Mouse (Mus musculus) gastrocnemius, postnatal 14 days (tissue): Measurements from ENCODE around the gene Rdh13. TPM values are rescaled to one million over a fixed set of nuclear protein-coding genes. Genes with fewer than 3 reads are reported as not detected.

Experiments used
- DNase-seq: peaks from one replicate; pipeline ENCODE4 v3.0.0; 2021; ENCODE audit warnings: mixed read lengths
- intact Hi-C: fragments of 180-260 bp; cut with DNase I; formaldehyde crosslinking; loops from one replicate; pipeline ENCODE4 v1.15.1; 2025; ENCODE audit warnings: low total_unique reads
- long read RNA-seq, 2 experiments: library from polyadenylated mRNA; stranded (forward); transcript quantifications; one replicate each; pipeline ENCODE4 v2.0.0; 2021
- total RNA-seq, 2 experiments: library from RNA; stranded (reverse); gene quantifications; 2 replicates each; pipeline ENCODE4 v1.2.3; 2021

Rdh13 gene
- 10 to 100 TPM; 11.8 to 15.0 TPM for total RNA-seq
- long read RNA-seq, experiment 1, partial matches to known transcripts, result 0 of 1 reads
- long read RNA-seq, experiment 1, other reads (novel, unspliced or antisense), result 1 of 1 reads
- long read RNA-seq, experiment 2, partial matches to known transcripts, result 0 of 1 reads
- long read RNA-seq, experiment 2, other reads (novel, unspliced or antisense), result 1 of 1 reads

GRCm38 (mm10) chr7:4445216-4445791, at the start of gene Rdh13:
Gene Rdh13 (minus strand): TSS chr7:4445649.
- DNase-seq, result peak; percentile 89
- intact Hi-C loops, result no loop called here

- no peak for DNase-seq
- intact Hi-C loops, result no loop called here
Measured at GRCm38 (mm10) chr7:4493991-4494390, 48.5 kb upstream of the Rdh13 start.

DNA sequence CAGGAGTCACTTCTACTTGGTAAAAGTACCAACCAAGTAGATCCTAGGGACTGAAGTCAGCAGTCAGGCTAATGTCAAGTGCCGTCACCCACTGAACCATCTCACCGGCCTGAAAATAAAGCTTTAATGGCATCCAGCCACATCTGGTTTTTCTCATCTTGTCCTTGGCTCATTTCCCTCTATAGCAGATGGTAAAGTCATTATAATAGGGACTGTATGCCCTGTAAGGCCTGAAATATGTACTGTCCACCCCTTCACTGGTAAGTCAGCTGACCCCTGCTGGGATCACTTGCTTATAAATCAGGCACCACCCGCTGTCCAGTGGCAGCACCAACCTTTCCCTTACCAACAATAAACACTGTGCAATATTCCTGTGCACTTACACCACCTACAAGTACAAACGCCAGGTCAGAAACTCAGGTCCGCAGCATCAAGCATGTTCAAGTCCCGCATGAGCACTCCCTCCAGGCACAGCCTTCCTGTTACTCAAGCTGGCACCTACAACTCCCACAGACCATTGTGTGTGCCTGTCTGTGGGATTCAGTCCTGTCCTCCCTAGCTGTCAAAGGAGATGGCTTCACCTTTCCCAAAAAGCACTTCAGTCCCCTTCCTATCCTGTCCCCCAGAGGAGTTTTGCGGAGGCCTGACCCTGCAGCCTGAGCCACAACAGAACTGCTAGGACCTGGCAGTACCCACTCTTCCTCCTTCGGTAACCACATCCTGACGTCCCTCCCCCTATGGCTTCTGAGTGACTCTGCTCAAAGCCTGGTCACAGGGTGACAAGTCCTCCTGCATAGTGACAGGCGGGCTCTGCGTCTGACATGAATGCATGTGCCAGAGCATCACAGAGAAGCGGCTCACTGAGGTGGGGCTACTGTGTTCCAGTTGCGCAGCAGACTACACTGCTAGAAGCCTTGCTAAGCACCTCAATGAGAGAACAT, 47.1 kb upstream of the Rdh13 start:
- no peak for DNase-seq
- intact Hi-C loops, result no loop called here

- intact Hi-C loops, result no loop called here
- DNase-seq, result no peak
Measured at GRCm38 (mm10) chr7:4491308-4491707, 45.9 kb upstream of the Rdh13 start.

- intact Hi-C loops, result no loop called here
- DNase-seq, result no peak
Measured at GRCm38 (mm10) chr7:4482281-4482680, 36.8 kb upstream of the Rdh13 start.

GRCm38 (mm10) chr7:4479674-4480073, 34.2 kb upstream of the Rdh13 start:
- intact Hi-C loops, result no loop called here
- no peak for DNase-seq

DNA sequence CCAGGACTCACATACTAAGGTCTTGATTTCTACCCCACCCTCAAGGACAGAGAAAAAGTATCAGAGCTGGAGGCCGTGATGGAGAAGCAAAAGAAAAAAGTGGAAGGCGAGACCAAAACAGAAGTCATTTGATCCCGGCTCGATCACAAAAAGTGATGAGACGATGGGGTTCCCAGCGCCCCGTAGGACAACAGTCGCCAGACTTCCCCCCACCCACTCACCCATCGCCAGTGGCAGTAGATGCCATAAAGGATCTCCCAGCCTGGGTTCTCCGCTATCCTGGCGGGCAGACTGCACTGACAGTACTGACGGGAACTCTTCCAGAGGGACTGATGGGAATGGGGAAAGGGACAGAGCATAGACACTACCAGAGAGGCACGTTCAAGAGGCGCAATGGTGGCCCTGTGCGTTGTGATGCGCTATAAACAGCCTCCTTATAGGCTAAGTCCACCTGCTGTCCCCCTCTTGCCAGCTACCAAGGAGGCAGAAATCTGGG, 33.4 kb upstream of the Rdh13 start:
- DNase-seq, result no peak
- intact Hi-C loops, result no loop called here

- intact Hi-C loops, result no loop called here
- peak; percentile 73 for DNase-seq
Measured at GRCm38 (mm10) chr7:4478021-4478795, 32.8 kb upstream of the Rdh13 start.

GRCm38 (mm10) chr7:4473940-4474339, 28.5 kb upstream of the Rdh13 start:
- intact Hi-C loops, result no loop called here
- DNase-seq, result no peak

DNA sequence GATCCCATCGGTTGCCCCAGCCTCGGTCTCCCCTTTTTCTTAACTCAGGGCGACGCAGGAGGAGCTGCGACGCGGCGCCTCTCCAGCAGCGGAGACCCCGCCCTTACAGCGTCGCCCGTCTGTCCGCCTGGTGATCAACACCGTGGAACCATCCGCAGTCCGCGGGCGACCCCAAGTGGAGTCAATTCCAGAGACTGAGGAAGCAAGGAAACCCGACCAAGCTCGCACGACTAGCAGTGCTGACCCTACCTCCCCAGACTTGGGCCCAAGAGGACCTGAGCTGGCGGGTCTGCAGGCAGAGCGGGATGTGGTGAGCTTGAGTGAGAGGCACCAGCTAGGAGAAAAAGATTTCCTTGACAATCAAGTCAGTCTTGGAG, 25.7 kb upstream of the Rdh13 start:
- intact Hi-C loops, result no loop called here
- DNase-seq, result peak; percentile 84

DNA sequence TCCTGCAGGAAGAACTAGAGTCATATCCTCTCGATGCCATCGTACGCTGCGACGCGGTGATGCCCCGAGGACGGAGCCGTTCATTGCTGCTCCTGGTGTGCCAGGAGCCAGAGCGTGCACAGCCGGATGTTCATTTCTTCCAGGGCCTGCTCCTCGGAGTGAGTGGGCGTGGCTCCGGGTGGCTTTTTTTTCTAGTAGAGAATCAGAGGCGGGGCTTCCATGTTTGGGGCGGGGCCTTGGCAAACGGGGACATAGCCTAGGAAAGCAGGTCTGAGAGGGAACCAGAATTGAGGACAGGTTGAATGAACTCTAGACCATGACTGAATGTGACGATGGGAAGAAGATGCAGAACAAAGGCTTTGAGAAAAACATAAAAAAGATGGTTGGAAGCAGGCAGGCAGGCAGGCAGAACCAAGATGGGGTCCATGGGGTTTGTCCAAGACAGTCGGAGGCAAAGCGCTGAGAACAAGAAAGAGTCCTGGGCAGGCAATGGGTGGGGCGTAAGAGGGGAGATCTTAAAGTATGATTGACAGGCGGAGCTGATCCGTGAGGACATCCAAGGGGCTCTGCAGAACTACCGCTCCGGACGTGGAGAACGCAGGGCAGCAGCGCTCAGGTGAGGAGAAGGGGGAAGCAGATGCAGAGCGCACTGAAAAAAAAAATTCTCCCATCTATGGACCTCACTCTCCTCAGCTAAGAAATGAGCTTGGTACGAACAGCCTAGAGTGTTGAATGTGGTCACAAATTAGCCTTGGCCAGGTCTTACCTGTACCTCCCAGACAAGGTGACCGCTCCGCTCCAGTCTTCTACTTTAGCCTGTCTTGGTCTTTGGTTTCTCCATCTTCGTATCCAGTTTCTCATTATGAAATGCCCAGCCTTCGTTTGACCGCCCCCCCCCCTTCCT, 25.1 kb upstream of the Rdh13 start:
- intact Hi-C loops, result no loop called here

GRCm38 (mm10) chr7:4467801-4468200, 22.4 kb upstream of the Rdh13 start:
- intact Hi-C loops, result no loop called here
- no peak for DNase-seq

More for the DNA sequence above, 25.1 kb upstream of the Rdh13 start:
- DNase-seq, result peak; percentile 59

DNA sequence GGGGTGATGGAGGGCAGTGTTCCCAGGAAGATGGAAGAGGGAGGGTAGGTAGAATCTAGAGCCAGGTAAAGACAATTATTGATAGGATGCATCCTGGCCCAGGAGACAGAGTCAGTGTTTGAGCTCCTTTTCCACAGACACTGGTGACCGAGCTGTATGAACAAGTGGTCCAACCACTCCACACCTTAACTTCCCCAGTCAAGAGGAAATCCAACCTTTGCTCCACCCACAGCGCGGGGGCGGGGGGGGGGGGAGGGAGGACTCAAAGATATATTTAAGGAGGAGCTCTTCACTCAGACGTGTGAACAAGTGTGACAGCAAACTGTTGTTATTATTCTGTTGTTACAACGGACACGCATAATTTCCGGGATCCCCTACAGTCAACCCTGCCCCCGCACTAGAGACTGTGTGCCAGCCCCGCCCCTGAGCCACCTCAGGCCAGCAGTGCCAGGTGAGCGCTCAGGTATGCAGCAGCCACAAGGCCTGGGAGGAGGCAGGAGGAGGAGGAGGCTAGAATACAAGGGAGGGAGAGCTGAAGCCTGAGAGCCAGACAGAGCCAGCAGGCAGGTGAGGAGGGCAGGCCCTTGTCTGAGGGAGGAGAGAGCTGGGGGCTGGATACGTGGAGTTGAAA, 18.9 kb upstream of the Rdh13 start:
- intact Hi-C loops, result no loop called here
- DNase-seq, result no peak

GRCm38 (mm10) chr7:4460576-4461434, 15.4 kb upstream of the Rdh13 start, which contains the start of gene Eps8l1:
Gene Eps8l1 (plus strand): TSS chr7:4460674.
- intact Hi-C loops, result no loop called here
- DNase-seq, result no peak

DNA sequence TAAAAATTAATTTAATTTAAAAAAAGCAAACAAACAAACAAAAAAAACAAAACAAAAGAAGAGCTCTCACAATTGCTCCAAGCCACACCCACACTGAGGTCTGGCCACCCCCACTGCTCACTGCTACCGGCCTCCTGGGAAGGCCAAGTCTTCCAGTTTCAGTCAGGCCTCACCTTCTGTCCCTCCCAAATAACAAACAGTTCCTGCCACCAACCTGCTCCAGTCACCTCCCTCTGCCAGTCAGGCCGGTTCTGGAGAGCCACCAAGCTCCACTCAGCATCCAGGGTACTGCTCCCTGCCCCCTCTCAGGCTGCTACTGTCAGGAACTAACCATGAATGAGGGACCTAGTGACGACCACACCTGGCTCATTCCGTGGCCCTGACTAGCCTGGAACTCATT, 7.2 kb upstream of the Rdh13 start:
- no peak for DNase-seq
- intact Hi-C loops, result no loop called here

DNA sequence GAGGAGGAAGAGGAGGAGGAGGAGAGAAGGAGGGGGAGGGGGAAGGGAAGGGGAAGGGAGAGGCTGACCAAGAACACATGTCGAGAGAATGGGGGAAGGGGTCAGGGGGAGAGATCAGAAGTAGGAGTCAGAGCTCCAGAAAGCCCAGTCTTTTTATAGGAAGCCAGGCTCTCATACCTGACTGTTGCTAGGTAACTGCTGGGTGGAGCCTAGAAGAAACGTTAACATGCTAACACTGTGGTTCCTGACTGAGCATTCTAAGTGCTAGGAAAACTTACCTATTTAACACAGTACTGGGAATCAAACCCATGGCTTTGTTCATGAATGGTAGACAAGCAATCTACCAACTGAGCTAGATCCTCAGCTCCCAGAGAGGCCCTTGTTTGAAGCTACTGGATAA, 3.8 kb upstream of the Rdh13 start:
- intact Hi-C loops, result no loop called here
- DNase-seq, result no peak

GRCm38 (mm10) chr7:4448439-4448838, 3.0 kb upstream of the Rdh13 start:
- intact Hi-C loops, result no loop called here

More at GRCm38 (mm10) chr7:4448439-4448838, 3.0 kb upstream of the Rdh13 start:
- no peak for DNase-seq
